Mouse (Mus musculus) erythroblast, embryonic 14.5 days (primary cell): ENCODE measurements at regions not wholly inside any gene's neighbourhood (a gene's known extent, or its start where the extent isn't known, plus 50 kb on each side); places are given as distances from the start of the nearest gene placed in this dataset.

ENCODE experiments used
- H3K27me3 ChIP-seq: 2 replicates; pipeline ENCODE4 v1.6.1; 2012; ENCODE audit warnings: inconsistent platforms; ENCODE audit not compliant: control insufficient read depth
- H3K36me3 ChIP-seq: 2 replicates; pipeline ENCODE4 v1.6.1; 2012; ENCODE audit warnings: mild to moderate bottlenecking, inconsistent platforms; ENCODE audit not compliant: control insufficient read depth
- H3K4me1 ChIP-seq: 2 replicates; pipeline ENCODE4 v1.6.1; 2012; ENCODE audit warnings: inconsistent platforms; ENCODE audit not compliant: control insufficient read depth
- H3K4me3 ChIP-seq: replicated peaks from 2 replicates; pipeline ENCODE3; 2012; ENCODE audit warnings: moderate library complexity, mild to moderate bottlenecking, inconsistent platforms
- H3K9me3 ChIP-seq: 2 replicates; pipeline ENCODE4 v1.6.1; 2012; ENCODE audit warnings: low read length, inconsistent platforms, mixed read lengths; ENCODE audit not compliant: control insufficient read depth
- GATA1 ChIP-seq: IDR thresholded peaks from 2 replicates; pipeline ENCODE4 v1.6.1; 2012; ENCODE audit warnings: low read length, inconsistent platforms, mixed read lengths
- TAL1 ChIP-seq: IDR thresholded peaks from 3 replicates; pipeline ENCODE4 v1.6.1; 2012; ENCODE audit warnings: low read length, inconsistent platforms, mixed read lengths

GRCm38 (mm10) chr5:106763283-106763682 lies 66.2 kb upstream of the Zfp644 start:
- TF ChIP-seq GATA1 (no peak), TAL1 (no peak)
- Histone ChIP-seq H3K27me3 (peaks cover 27% of the 10 kb centered on the region), H3K9me3 (no peaks in the 10 kb centered on the region), H3K4me3 (no peak overlapping the region), H3K4me1 (no peaks in the 10 kb centered on the region), H3K36me3 (no peaks in the 10 kb centered on the region)

GRCm38 (mm10) chr5:106758036-106758435 lies 60.9 kb upstream of the Zfp644 start:
- Histone ChIP-seq H3K27me3 (peaks cover 58% of the 10 kb centered on the region), H3K4me1 (no peaks in the 10 kb centered on the region), H3K4me3 (no peak overlapping the region), H3K9me3 (no peaks in the 10 kb centered on the region), H3K36me3 (no peaks in the 10 kb centered on the region)
- TF ChIP-seq TAL1 (no peak), GATA1 (no peak)

- Histone ChIP-seq H3K36me3 (no peaks in the 10 kb centered on the region), H3K27me3 (peaks cover 58% of the 10 kb centered on the region), H3K9me3 (no peaks in the 10 kb centered on the region), H3K4me3 (no peak overlapping the region), H3K4me1 (no peaks in the 10 kb centered on the region)
- TF ChIP-seq GATA1 (no peak), TAL1 (no peak)
Measured at GRCm38 (mm10) chr5:106757436-106757835, 60.3 kb upstream of the Zfp644 start.

GRCm38 (mm10) chr5:106756937-106757371 lies 59.9 kb upstream of the Zfp644 start:
- Histone ChIP-seq H3K4me1 (no peaks in the 10 kb centered on the region), H3K4me3 (no peak overlapping the region), H3K27me3 (peaks cover 55% of the 10 kb centered on the region), H3K36me3 (no peaks in the 10 kb centered on the region), H3K9me3 (no peaks in the 10 kb centered on the region)
- TF ChIP-seq GATA1 (no peak), TAL1 (no peak)

- Histone ChIP-seq H3K4me1 (no peaks in the 10 kb centered on the region), H3K4me3 (no peak overlapping the region), H3K9me3 (no peaks in the 10 kb centered on the region), H3K27me3 (peaks cover 31% of the 10 kb centered on the region), H3K36me3 (no peaks in the 10 kb centered on the region)
- TF ChIP-seq GATA1 (no peak), TAL1 (no peak)
Measured at GRCm38 (mm10) chr5:106753289-106753688, 56.2 kb upstream of the Zfp644 start.

- Histone ChIP-seq H3K9me3 (no peaks in the 10 kb centered on the region), H3K4me3 (no peak overlapping the region), H3K27me3 (peaks cover 7% of the 10 kb centered on the region), H3K4me1 (no peaks in the 10 kb centered on the region), H3K36me3 (no peaks in the 10 kb centered on the region)
- TF ChIP-seq GATA1: no peak
- TF ChIP-seq TAL1: no peak
Measured at GRCm38 (mm10) chr5:106750168-106750567, 53.1 kb upstream of the Zfp644 start.

GRCm38 (mm10) chr5:106748527-106749138 lies 51.5 kb upstream of the Zfp644 start:
- Histone ChIP-seq H3K36me3 (no peaks in the 10 kb centered on the region), H3K4me3 (no peak overlapping the region), H3K4me1 (no peaks in the 10 kb centered on the region), H3K9me3 (no peaks in the 10 kb centered on the region), H3K27me3 (peaks cover 8% of the 10 kb centered on the region)
- no peak for TF ChIP-seq TAL1
- TF ChIP-seq GATA1: no peak
